Mouse (Mus musculus): Measurements from ENCODE around the gene Cnot10. TPM values are rescaled to one million over a fixed set of nuclear protein-coding genes. Genes with fewer than 3 reads are reported as not detected.

Gene Cnot10
- 60.7 and 64.2 TPM in 2 replicates for polyA plus RNA-seq (2014; fragmentation: Nextera tagmentation; extraction: Ambion mirVana)

- no peaks in the 10 kb centered on the region for H3K27me3 ChIP-seq (ENCODE audit: control insufficient read depth, insufficient read depth, low read length)
- peak within 1 kb of the TSS; percentile 76 for H3K4me3 ChIP-seq (ENCODE audit: low read depth, low read length)
- no peaks in the 10 kb centered on the region for H3K9me3 ChIP-seq (ENCODE audit: control insufficient read depth, low read length)
- no peaks in the 10 kb centered on the region for H3K4me1 ChIP-seq (replicated peaks; ENCODE audit: control insufficient read depth, insufficient read depth, low read length)
- WGBS = 4% methylated on average over 51 of the region's 51 CpGs
- ATAC-seq (ENCODE audit: low FRiP score) (peak; percentile 98), DNase-seq (ENCODE audit: low spot score) (peak; percentile 100)
- peak within 1 kb of the TSS; percentile 60 for H3K27ac ChIP-seq (ENCODE audit: low read depth, low read length)
- peak within 1 kb of the TSS; percentile 57 for H3K9ac ChIP-seq (ENCODE audit: low read depth, low read length)
- H3K36me3 ChIP-seq (ENCODE audit: control insufficient read depth, insufficient read depth, low read length) = no peaks in the 10 kb centered on the region
- peak within 1 kb of the TSS; percentile 89 for H3K4me2 ChIP-seq (replicated peaks; ENCODE audit: low read depth, low read length)
Measured at GRCm38 (mm10) chr9:114639839-114640646, at the start of gene Cnot10. Cnot10 (minus strand) TSS chr9:114640184.

GRCm38 (mm10) chr9:114688953-114689407 is 49.0 kb upstream of the Cnot10 start:
- Histone ChIP-seq H3K4me3 (ENCODE audit: low read depth, low read length) (peak overlapping the region; percentile 94), H3K27me3 (ENCODE audit: control insufficient read depth, insufficient read depth, low read length) (no peaks in the 10 kb centered on the region), H3K36me3 (ENCODE audit: control insufficient read depth, insufficient read depth, low read length) (no peaks in the 10 kb centered on the region), H3K9me3 (ENCODE audit: control insufficient read depth, low read length) (no peaks in the 10 kb centered on the region), H3K4me2 (replicated peaks; ENCODE audit: low read depth, low read length) (peak overlapping the region; percentile 60), H3K4me1 (replicated peaks; ENCODE audit: control insufficient read depth, insufficient read depth, low read length) (peaks cover 6% of the 10 kb centered on the region; the same call in 1 of the 2 replicates), H3K27ac (ENCODE audit: low read depth, low read length) (peak overlapping the region; percentile 97), H3K9ac (ENCODE audit: low read depth, low read length) (peak overlapping the region; percentile 96)
- ATAC-seq (ENCODE audit: low FRiP score) (peak; percentile 83), DNase-seq (ENCODE audit: low spot score) (peak; percentile 74)
- WGBS = under 1% methylated on average over 49 of the region's 50 CpGs

- ATAC-seq (ENCODE audit: low FRiP score) (peak; percentile 94), DNase-seq (ENCODE audit: low spot score) (peak; percentile 98)
- H3K9me3 ChIP-seq (ENCODE audit: control insufficient read depth, low read length) = no peaks in the 10 kb centered on the region
- peak within 1 kb of the TSS; percentile 96 for H3K9ac ChIP-seq (ENCODE audit: low read depth, low read length)
- WGBS = 1% methylated on average over 55 of the region's 57 CpGs
- peak within 1 kb of the TSS; percentile 60 for H3K4me2 ChIP-seq (replicated peaks; ENCODE audit: low read depth, low read length)
- H3K4me3 ChIP-seq (ENCODE audit: low read depth, low read length) = peak within 1 kb of the TSS; percentile 94
- no peaks in the 10 kb centered on the region for H3K27me3 ChIP-seq (ENCODE audit: control insufficient read depth, insufficient read depth, low read length)
- peaks cover 6% of the 10 kb centered on the region; the same call in 1 of the 2 replicates for H3K4me1 ChIP-seq (replicated peaks; ENCODE audit: control insufficient read depth, insufficient read depth, low read length)
- H3K36me3 ChIP-seq (ENCODE audit: control insufficient read depth, insufficient read depth, low read length) = no peaks in the 10 kb centered on the region
- H3K27ac ChIP-seq (ENCODE audit: low read depth, low read length) = peak within 1 kb of the TSS; percentile 97
Measured at GRCm38 (mm10) chr9:114688252-114688952, 48.4 kb upstream of the Cnot10 start, which contains the start of gene Dync1li1. Dync1li1 (plus strand) TSS chr9:114688790.

GRCm38 (mm10) chr9:114687639-114688038 is 47.7 kb upstream of the Cnot10 start:
- no peak for DNase-seq (ENCODE audit: low spot score)
- Histone ChIP-seq H3K27me3 (ENCODE audit: control insufficient read depth, insufficient read depth, low read length) (no peaks in the 10 kb centered on the region), H3K4me1 (replicated peaks; ENCODE audit: control insufficient read depth, insufficient read depth, low read length) (peaks cover 6% of the 10 kb centered on the region; the same call in 1 of the 2 replicates), H3K36me3 (ENCODE audit: control insufficient read depth, insufficient read depth, low read length) (no peaks in the 10 kb centered on the region), H3K4me2 (replicated peaks; ENCODE audit: low read depth, low read length) (peak overlapping the region; percentile 60; the same call in 1 of the 2 replicates), H3K4me3 (ENCODE audit: low read depth, low read length) (peak overlapping the region; percentile 94), H3K9ac (ENCODE audit: low read depth, low read length) (peak overlapping the region; percentile 96), H3K27ac (ENCODE audit: low read depth, low read length) (no peak overlapping the region), H3K9me3 (ENCODE audit: control insufficient read depth, low read length) (no peaks in the 10 kb centered on the region)
- WGBS = 78% methylated on average over 13 of the region's 13 CpGs
- ATAC-seq (ENCODE audit: low FRiP score) = no peak

GRCm38 (mm10) chr9:114686245-114686644 is 46.3 kb upstream of the Cnot10 start:
- DNase-seq (ENCODE audit: low spot score) = no peak
- Histone ChIP-seq H3K9me3 (ENCODE audit: control insufficient read depth, low read length) (no peaks in the 10 kb centered on the region), H3K27me3 (ENCODE audit: control insufficient read depth, insufficient read depth, low read length) (no peaks in the 10 kb centered on the region), H3K27ac (ENCODE audit: low read depth, low read length) (no peak overlapping the region), H3K36me3 (ENCODE audit: control insufficient read depth, insufficient read depth, low read length) (no peaks in the 10 kb centered on the region), H3K4me3 (ENCODE audit: low read depth, low read length) (no peak overlapping the region), H3K4me1 (replicated peaks; ENCODE audit: control insufficient read depth, insufficient read depth, low read length) (peaks cover 6% of the 10 kb centered on the region; the same call in 1 of the 2 replicates), H3K9ac (ENCODE audit: low read depth, low read length) (no peak overlapping the region), H3K4me2 (replicated peaks; ENCODE audit: low read depth, low read length) (no peak overlapping the region)
- ATAC-seq (ENCODE audit: low FRiP score) = no peak
- 91% methylated on average over 7 of the region's 7 CpGs for WGBS

GRCm38 (mm10) chr9:114682193-114682592 is 42.2 kb upstream of the Cnot10 start:
- H3K4me2 ChIP-seq (replicated peaks; ENCODE audit: low read depth, low read length) = no peak overlapping the region
- H3K36me3 ChIP-seq (ENCODE audit: control insufficient read depth, insufficient read depth, low read length) = no peaks in the 10 kb centered on the region
- DNase-seq (ENCODE audit: low spot score) (no peak), ATAC-seq (ENCODE audit: low FRiP score) (no peak)
- H3K4me1 ChIP-seq (replicated peaks; ENCODE audit: control insufficient read depth, insufficient read depth, low read length) = no peaks in the 10 kb centered on the region
- 79% methylated on average over 4 of the region's 4 CpGs for WGBS
- H3K9me3 ChIP-seq (ENCODE audit: control insufficient read depth, low read length) = no peaks in the 10 kb centered on the region
- no peak overlapping the region for H3K4me3 ChIP-seq (ENCODE audit: low read depth, low read length)
- H3K9ac ChIP-seq (ENCODE audit: low read depth, low read length) = no peak overlapping the region
- no peaks in the 10 kb centered on the region for H3K27me3 ChIP-seq (ENCODE audit: control insufficient read depth, insufficient read depth, low read length)
- no peak overlapping the region for H3K27ac ChIP-seq (ENCODE audit: low read depth, low read length)

GRCm38 (mm10) chr9:114680531-114680930 is 40.5 kb upstream of the Cnot10 start:
- no peaks in the 10 kb centered on the region for H3K4me1 ChIP-seq (replicated peaks; ENCODE audit: control insufficient read depth, insufficient read depth, low read length)
- DNase-seq (ENCODE audit: low spot score) = no peak
- no peaks in the 10 kb centered on the region for H3K9me3 ChIP-seq (ENCODE audit: control insufficient read depth, low read length)
- H3K4me2 ChIP-seq (replicated peaks; ENCODE audit: low read depth, low read length) = no peak overlapping the region
- H3K36me3 ChIP-seq (ENCODE audit: control insufficient read depth, insufficient read depth, low read length) = no peaks in the 10 kb centered on the region
- H3K27ac ChIP-seq (ENCODE audit: low read depth, low read length) = no peak overlapping the region
- no peak for ATAC-seq (ENCODE audit: low FRiP score)
- 82% methylated on average over 6 of the region's 6 CpGs for WGBS
- H3K27me3 ChIP-seq (ENCODE audit: control insufficient read depth, insufficient read depth, low read length) = no peaks in the 10 kb centered on the region
- no peak overlapping the region for H3K4me3 ChIP-seq (ENCODE audit: low read depth, low read length)
- H3K9ac ChIP-seq (ENCODE audit: low read depth, low read length) = no peak overlapping the region

GRCm38 (mm10) chr9:114679944-114680343 is 40.0 kb upstream of the Cnot10 start:
- no peaks in the 10 kb centered on the region for H3K9me3 ChIP-seq (ENCODE audit: control insufficient read depth, low read length)
- no peak overlapping the region for H3K9ac ChIP-seq (ENCODE audit: low read depth, low read length)
- WGBS = 86% methylated on average over 5 of the region's 5 CpGs
- H3K4me1 ChIP-seq (replicated peaks; ENCODE audit: control insufficient read depth, insufficient read depth, low read length) = no peaks in the 10 kb centered on the region
- no peak overlapping the region for H3K27ac ChIP-seq (ENCODE audit: low read depth, low read length)
- no peak overlapping the region for H3K4me2 ChIP-seq (replicated peaks; ENCODE audit: low read depth, low read length)
- no peak for DNase-seq (ENCODE audit: low spot score)
- H3K27me3 ChIP-seq (ENCODE audit: control insufficient read depth, insufficient read depth, low read length) = no peaks in the 10 kb centered on the region
- no peak for ATAC-seq (ENCODE audit: low FRiP score)
- no peaks in the 10 kb centered on the region for H3K36me3 ChIP-seq (ENCODE audit: control insufficient read depth, insufficient read depth, low read length)
- no peak overlapping the region for H3K4me3 ChIP-seq (ENCODE audit: low read depth, low read length)
